Comparison of ENCODE assay signal across 8 mouse cellular contexts in genomic region chr16:10544995-10545622, GRCm38 (mm10). TPM values are rescaled to one million over a fixed set of nuclear protein-coding genes. Genes with fewer than 3 reads are reported as not detected.
DNase-seq lines count a peak whose midpoint lies in the region; ATAC-seq and TF ChIP-seq lines count a peak whose summit lies in the region.

Gene Clec16a (plus strand): TSS chr16:10545339.

- H3K4me2 ChIP-seq in forebrain, embryonic 13.5 days = peak within 1 kb of the TSS; percentile 73
- H3K4me2 ChIP-seq in liver, postnatal 0 days (ENCODE audit: low read depth, low read length) = peak within 1 kb of the TSS; percentile 95
- H3K4me2 ChIP-seq in neural tube, embryonic 14.5 days (ENCODE audit: low read depth, low read length) = peak within 1 kb of the TSS; percentile 81

- H3K27ac ChIP-seq in ES-Bruce4 (ENCODE audit: insufficient read depth, low read length) = no peak within 1 kb of the TSS
- no peak within 1 kb of the TSS for H3K27ac ChIP-seq in forebrain, embryonic 13.5 days
- peak within 1 kb of the TSS; percentile 56; the same call in 1 of the 2 replicates for H3K27ac ChIP-seq in liver, postnatal 0 days (ENCODE audit: low read depth)
- H3K27ac ChIP-seq in neural tube, embryonic 14.5 days (ENCODE audit: low read depth, low read length) = no peak within 1 kb of the TSS

- H3K27me3 ChIP-seq in ES-Bruce4 (ENCODE audit: control insufficient read depth, insufficient read depth, low read length, poor library complexity, severe bottlenecking) = no peaks in the 10 kb centered on the region
- no peaks in the 10 kb centered on the region for H3K27me3 ChIP-seq in forebrain, embryonic 13.5 days
- no peaks in the 10 kb centered on the region for H3K27me3 ChIP-seq in liver, postnatal 0 days (ENCODE audit: insufficient read depth, low read length)
- H3K27me3 ChIP-seq in neural tube, embryonic 14.5 days (ENCODE audit: control insufficient read depth, insufficient read depth, low read length) = no peaks in the 10 kb centered on the region

- ATAC-seq in cerebellum, adult (ENCODE audit: insufficient number of reproducible peaks, low FRiP score, low TSS enrichment) = peak; percentile 76
- peak; percentile 92 for ATAC-seq in forebrain, embryonic 13.5 days
- ATAC-seq in liver, postnatal 0 days = peak; percentile 90
- peak; percentile 92 for ATAC-seq in neural tube, embryonic 14.5 days (ENCODE audit: low read depth)

- TF ChIP-seq POLR2A in ES-Bruce4 (IDR thresholded peaks at IDR 0.05; ENCODE audit: insufficient read depth, low read length) = no peak

- H3K9ac ChIP-seq in ES-Bruce4 (ENCODE audit: low read depth, poor library complexity, severe bottlenecking) = peak within 1 kb of the TSS; percentile 75
- H3K9ac ChIP-seq in forebrain, embryonic 13.5 days = peak within 1 kb of the TSS; percentile 91
- H3K9ac ChIP-seq in liver, postnatal 0 days (replicated peaks) = peak within 1 kb of the TSS; percentile 91
- H3K9ac ChIP-seq in neural tube, embryonic 14.5 days (replicated peaks; ENCODE audit: low read depth, low read length) = peak within 1 kb of the TSS; percentile 72

- peaks cover 2% of the 10 kb centered on the region for H3K4me1 ChIP-seq in ES-Bruce4 (ENCODE audit: control insufficient read depth, insufficient read depth, low read length)
- peaks cover 41% of the 10 kb centered on the region for H3K4me1 ChIP-seq in forebrain, embryonic 13.5 days
- peaks cover 29% of the 10 kb centered on the region for H3K4me1 ChIP-seq in liver, postnatal 0 days (ENCODE audit: insufficient read depth)
- H3K4me1 ChIP-seq in neural tube, embryonic 14.5 days (ENCODE audit: control insufficient read depth, insufficient read depth, low read length) = peaks cover 31% of the 10 kb centered on the region

- H3K9me3 ChIP-seq in ES-Bruce4 (replicated peaks; ENCODE audit: control insufficient read depth, insufficient read depth, low read length, poor library complexity, severe bottlenecking) = no peaks in the 10 kb centered on the region
- no peaks in the 10 kb centered on the region for H3K9me3 ChIP-seq in forebrain, embryonic 13.5 days (replicated peaks)
- no peaks in the 10 kb centered on the region for H3K9me3 ChIP-seq in liver, postnatal 0 days (ENCODE audit: low read length)
- H3K9me3 ChIP-seq in neural tube, embryonic 14.5 days (ENCODE audit: control insufficient read depth, low read length) = no peaks in the 10 kb centered on the region

- no peak for TF ChIP-seq EP300 in ES-Bruce4 (IDR thresholded peaks at IDR 0.05; ENCODE audit: insufficient read depth, low read depth, low read length)
- TF ChIP-seq EP300 in liver, postnatal 0 days (IDR thresholded peaks at IDR 0.05; ENCODE audit: low read depth) = 0 out of 2 replicates have a peak, but pooled peaks have one; percentile 9

- no peaks in the 10 kb centered on the region for H3K36me3 ChIP-seq in ES-Bruce4 (ENCODE audit: control insufficient read depth, insufficient read depth, low read length, poor library complexity, severe bottlenecking)
- H3K36me3 ChIP-seq in forebrain, embryonic 13.5 days (ENCODE audit: poor library complexity, severe bottlenecking) = no peaks in the 10 kb centered on the region
- H3K36me3 ChIP-seq in liver, postnatal 0 days (replicated peaks; ENCODE audit: insufficient read depth, low read length) = no peaks in the 10 kb centered on the region
- H3K36me3 ChIP-seq in neural tube, embryonic 14.5 days (ENCODE audit: control insufficient read depth, insufficient read depth, low read length) = no peaks in the 10 kb centered on the region

- peak; percentile 98 for DNase-seq in heart, postnatal 10 days
- DNase-seq in large intestine, adult 2 months (ENCODE audit: low read depth, low spot score) = peak; percentile 86
- peak; percentile 97 for DNase-seq in liver, postnatal 0 days
- peak; percentile 98 for DNase-seq in testis, postnatal 10 days (ENCODE audit: low spot score)

- intact Hi-C loops in heart, postnatal 10 days (cut with DNase I) = loop anchor here (5.0 kb wide), 1 partner anchor 133 kb away; the partner anchor contains the start of gene Nubp1

- peak within 1 kb of the TSS; percentile 85 for H3K4me3 ChIP-seq in ES-Bruce4 (ENCODE audit: low read depth, low read length)
- H3K4me3 ChIP-seq in forebrain, embryonic 13.5 days = peak within 1 kb of the TSS; percentile 90
- H3K4me3 ChIP-seq in liver, postnatal 0 days (ENCODE audit: low read depth, low read length) = peak within 1 kb of the TSS; percentile 97
- H3K4me3 ChIP-seq in neural tube, embryonic 14.5 days (ENCODE audit: low read depth, low read length) = peak within 1 kb of the TSS; percentile 85

- TF ChIP-seq CTCF in ES-Bruce4 (IDR thresholded peaks at IDR 0.05; ENCODE audit: low read depth, low read length) = no peak
- TF ChIP-seq CTCF in liver, postnatal 0 days (IDR thresholded peaks at IDR 0.05; ENCODE audit: low read depth) = no peak

- WGBS in forebrain, embryonic 13.5 days = under 1% methylated on average over 58 of the region's 58 CpGs
- under 1% methylated on average over 58 of the region's 58 CpGs for WGBS in large intestine, adult 2 months
- under 1% methylated on average over 57 of the region's 58 CpGs for WGBS in liver, postnatal 0 days (ENCODE audit: insufficient replicate concordance)
- WGBS in neural tube, embryonic 14.5 days = under 1% methylated on average over 58 of the region's 58 CpGs

RNA-seq across cellular contexts. Expression of gene Clec16a, which starts in this region (rescaled TPM):
- 9.1 and 9.5 TPM in 2 replicates for polyA plus RNA-seq in ES-Bruce4 (2011; ENCODE audit: insufficient read depth, insufficient read length, low read depth, missing spikeins)
- 54.3 and 61.7 TPM in 2 replicates for polyA plus RNA-seq in forebrain, embryonic 13.5 days (2015; fragmentation: Nextera tagmentation; extraction: Ambion mirVana)
- total RNA-seq in heart, postnatal 10 days (2021) = 10 to 100 TPM; 47.7 to 50.1 TPM
- polyA plus RNA-seq in large intestine, adult 2 months (2012; rRNA removed) = 10.8 and 15.1 TPM in 2 replicates
- polyA plus RNA-seq in liver, postnatal 0 days (2015; fragmentation: Nextera tagmentation; extraction: Ambion mirVana) = 9.5 and 11.3 TPM in 2 replicates
- 68.8 and 89.2 TPM in 2 replicates for polyA plus RNA-seq in neural tube, embryonic 14.5 days (2014; fragmentation: Nextera tagmentation; extraction: Ambion mirVana)
